Mouse (Mus musculus) forebrain, embryonic 15.5 days (tissue): ENCODE data around the gene Prpsap1. TPM values are rescaled to one million over a fixed set of nuclear protein-coding genes. Genes with fewer than 3 reads are reported as not detected.

Experiments used
- ATAC-seq: fragments of 200-750 bp; cut with Nextera tagmentation; replicated peaks from 2 replicates; pipeline ENCODE4 v1.8.0; 2017; ENCODE audit warnings: mild to moderate bottlenecking, moderate TSS enrichment, moderate library complexity
- H3K27ac ChIP-seq: fragments of 300-500 bp; sonication (generic); replicated peaks from 2 replicates; pipeline ENCODE4 v1.5.1; 2015; ENCODE audit warnings: mild to moderate bottlenecking, inconsistent platforms
- H3K27me3 ChIP-seq: fragments of 300-500 bp; sonication (generic); 2 replicates; pipeline ENCODE4 v1.6.1; 2015; ENCODE audit warnings: inconsistent platforms
- H3K36me3 ChIP-seq: fragments of 300-500 bp; sonication (generic); 2 replicates; pipeline ENCODE4 v1.6.1; 2015; ENCODE audit warnings: mild to moderate bottlenecking, inconsistent platforms
- H3K4me1 ChIP-seq: fragments of 300-500 bp; sonication (generic); 2 replicates; pipeline ENCODE4 v1.6.1; 2015; ENCODE audit warnings: inconsistent platforms
- H3K4me2 ChIP-seq: fragments of 300-500 bp; sonication (generic); replicated peaks from 2 replicates; pipeline ENCODE4 v1.6.1; 2015; ENCODE audit warnings: mild to moderate bottlenecking, inconsistent platforms
- H3K4me3 ChIP-seq: fragments of 300-500 bp; sonication (generic); 2 replicates; pipeline ENCODE4 v1.5.1; 2015; ENCODE audit warnings: mild to moderate bottlenecking, inconsistent platforms
- H3K9ac ChIP-seq: fragments of 300-500 bp; sonication (generic); replicated peaks from 2 replicates; pipeline ENCODE4 v1.6.1; 2015; ENCODE audit warnings: mild to moderate bottlenecking, inconsistent platforms
- H3K9me3 ChIP-seq: fragments of 300-500 bp; sonication (generic); 2 replicates; pipeline ENCODE4 v1.6.1; 2016; ENCODE audit warnings: inconsistent platforms
- WGBS: fragments of 180-500 bp; shearing (Covaris S2); methylation state at CpG from one replicate; pipeline ENCODE4 v1.1.7; 2015; ENCODE audit warnings: mixed read lengths; 5-methylcytosine and 5-hydroxymethylcytosine counted together
- polyA plus RNA-seq: library from polyadenylated mRNA; unstranded; fragments of >200 nt; fragmentation: Nextera tagmentation; extraction: Ambion mirVana; gene quantifications from 2 replicates; pipeline ENCODE4 v1.2.1, GENCODE M21; 2015

The Prpsap1 gene
- polyA plus RNA-seq, 1 experiment from 2014 or later, result 193 TPM

DNA sequence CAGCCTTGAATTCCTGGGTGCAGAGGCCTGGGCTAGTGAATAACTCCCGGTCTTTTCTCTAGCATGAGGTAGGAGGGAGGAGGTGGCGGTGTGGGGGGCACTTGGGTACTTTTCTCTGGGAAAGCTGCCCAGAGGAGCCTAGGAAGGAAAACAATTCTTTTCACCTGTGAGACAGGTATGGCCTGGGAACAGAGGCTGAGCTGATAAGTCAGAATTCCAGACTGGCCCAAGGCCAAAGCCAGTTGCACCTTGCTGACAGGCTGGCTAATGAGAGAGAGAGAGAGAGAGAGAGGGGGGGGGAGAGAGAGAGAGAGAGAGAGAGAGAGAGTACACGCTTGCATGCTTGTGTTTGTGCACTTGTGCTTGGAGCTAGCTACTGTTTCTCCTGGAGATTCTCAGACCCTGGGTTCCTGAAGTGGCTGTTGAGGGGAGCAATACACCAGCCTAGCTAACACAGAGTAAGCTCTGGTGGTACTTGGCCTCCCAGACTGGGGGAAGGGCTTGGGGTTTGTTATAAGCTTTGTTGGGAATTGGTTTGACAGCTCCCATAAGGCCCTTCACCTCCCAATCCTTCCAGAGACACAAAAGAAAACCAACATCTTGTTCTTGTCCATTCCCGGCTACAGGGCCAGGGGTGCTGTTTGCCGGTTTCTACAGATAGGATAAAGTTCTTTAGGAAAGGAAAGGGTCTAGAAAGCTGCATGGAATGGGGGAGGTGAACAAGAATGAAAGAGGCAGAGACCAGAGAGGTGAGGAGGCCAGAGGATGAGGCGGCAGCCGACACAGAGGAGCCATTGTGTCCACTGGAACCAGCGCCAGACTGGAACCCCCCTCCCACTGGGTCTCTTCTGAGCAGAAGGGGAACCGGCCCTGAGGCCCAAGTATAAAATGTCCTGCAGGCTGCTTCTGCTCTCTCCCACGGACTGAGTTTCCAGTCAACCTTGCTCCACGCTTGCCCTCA, 36.5 kb upstream of the Prpsap1 start, which contains the start of gene Sphk1:
Sphk1 (plus strand) TSS at position 739 of the 961 bp plus-strand sequence.
- Histone ChIP-seq H3K9me3 (no peaks in the 10 kb centered on the region), H3K4me3 (peak within 1 kb of the TSS; percentile 45), H3K9ac (no peak within 1 kb of the TSS), H3K27ac (no peak within 1 kb of the TSS), H3K4me2 (peak within 1 kb of the TSS; percentile 89), H3K36me3 (no peaks in the 10 kb centered on the region), H3K27me3 (peaks cover 53% of the 10 kb centered on the region), H3K4me1 (peaks cover 39% of the 10 kb centered on the region)
- 16% methylated on average over 11 of the region's 11 CpGs for WGBS
- no peak for ATAC-seq

DNA sequence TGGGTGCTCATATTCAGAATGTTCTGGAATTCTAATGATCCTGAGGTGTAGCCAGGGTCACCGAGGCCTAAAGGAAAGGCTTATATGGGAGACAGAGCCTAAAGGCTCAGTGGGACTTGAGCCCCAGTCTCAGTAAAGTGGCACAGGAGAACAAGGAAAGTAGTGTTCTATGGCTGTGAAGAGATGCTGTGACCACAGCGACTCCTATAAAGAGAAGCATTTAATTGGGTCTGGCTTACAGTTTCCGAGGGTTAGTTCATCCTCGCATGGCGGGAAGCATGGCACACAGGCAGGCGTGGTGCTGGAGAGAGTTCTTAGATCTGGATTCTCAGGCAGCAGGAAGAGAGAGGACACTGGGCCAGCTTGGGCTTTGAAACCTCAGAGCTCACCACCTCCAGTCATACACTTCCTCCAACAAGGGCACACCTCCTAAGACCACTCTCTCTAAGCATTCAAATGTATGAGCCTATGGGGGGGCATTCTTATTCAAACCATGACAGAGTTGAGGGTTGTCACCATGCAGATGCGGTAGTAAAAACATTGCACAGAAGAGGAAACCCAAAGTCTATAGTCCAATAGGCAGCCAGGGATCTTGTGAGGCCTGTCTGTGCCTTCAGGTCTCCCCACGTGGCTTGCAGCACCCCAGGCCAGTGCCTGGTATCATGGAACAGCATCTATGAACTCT, 34.8 kb upstream of the Prpsap1 start:
- Histone ChIP-seq H3K27me3 (peaks cover 39% of the 10 kb centered on the region), H3K4me2 (no peak overlapping the region)

DNA sequence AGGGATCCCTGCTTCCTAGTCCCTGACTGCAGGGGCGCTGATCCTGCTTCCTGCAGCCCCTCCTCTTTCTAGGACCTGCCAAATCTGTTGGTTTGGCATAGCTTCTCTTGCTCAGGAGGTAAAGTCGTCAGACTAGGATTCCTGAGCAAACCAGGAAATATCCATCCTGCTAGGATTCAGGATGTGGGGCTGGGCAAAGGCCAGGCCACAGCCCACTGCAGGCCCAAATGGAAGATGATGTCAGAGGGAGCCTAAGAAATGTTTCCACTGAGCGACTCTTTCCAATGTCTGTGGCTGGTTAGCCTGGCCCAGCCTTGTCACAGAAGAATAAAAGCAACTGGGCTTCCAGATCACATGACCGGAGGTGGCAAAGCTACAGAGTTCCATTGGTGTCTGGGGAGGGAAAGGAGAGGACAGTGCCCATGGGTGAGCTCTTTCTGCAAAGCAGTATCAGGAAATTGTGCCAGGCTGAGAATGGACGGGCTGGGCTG, 29.7 kb upstream of the Prpsap1 start:
- no peak overlapping the region for H3K9ac ChIP-seq
- no peaks in the 10 kb centered on the region for H3K9me3 ChIP-seq
- H3K27me3 ChIP-seq, result no peaks in the 10 kb centered on the region
- peaks cover 12% of the 10 kb centered on the region for H3K4me1 ChIP-seq
- peak overlapping the region; percentile 1 for H3K27ac ChIP-seq
- 36% methylated on average over 5 of the region's 5 CpGs for WGBS
- ATAC-seq, result no peak
- H3K4me2 ChIP-seq, result no peak overlapping the region
- no peak overlapping the region for H3K4me3 ChIP-seq
- H3K36me3 ChIP-seq, result no peaks in the 10 kb centered on the region

More for the DNA sequence above, 34.8 kb upstream of the Prpsap1 start:
- H3K4me1 ChIP-seq, result peaks cover 38% of the 10 kb centered on the region
- WGBS, result 65% methylated on average over 8 of the region's 8 CpGs
- no peak overlapping the region for H3K4me3 ChIP-seq
- no peak overlapping the region for H3K9ac ChIP-seq
- ATAC-seq, result no peak
- H3K27ac ChIP-seq, result no peak overlapping the region
- no peaks in the 10 kb centered on the region for H3K36me3 ChIP-seq
- no peaks in the 10 kb centered on the region for H3K9me3 ChIP-seq

DNA sequence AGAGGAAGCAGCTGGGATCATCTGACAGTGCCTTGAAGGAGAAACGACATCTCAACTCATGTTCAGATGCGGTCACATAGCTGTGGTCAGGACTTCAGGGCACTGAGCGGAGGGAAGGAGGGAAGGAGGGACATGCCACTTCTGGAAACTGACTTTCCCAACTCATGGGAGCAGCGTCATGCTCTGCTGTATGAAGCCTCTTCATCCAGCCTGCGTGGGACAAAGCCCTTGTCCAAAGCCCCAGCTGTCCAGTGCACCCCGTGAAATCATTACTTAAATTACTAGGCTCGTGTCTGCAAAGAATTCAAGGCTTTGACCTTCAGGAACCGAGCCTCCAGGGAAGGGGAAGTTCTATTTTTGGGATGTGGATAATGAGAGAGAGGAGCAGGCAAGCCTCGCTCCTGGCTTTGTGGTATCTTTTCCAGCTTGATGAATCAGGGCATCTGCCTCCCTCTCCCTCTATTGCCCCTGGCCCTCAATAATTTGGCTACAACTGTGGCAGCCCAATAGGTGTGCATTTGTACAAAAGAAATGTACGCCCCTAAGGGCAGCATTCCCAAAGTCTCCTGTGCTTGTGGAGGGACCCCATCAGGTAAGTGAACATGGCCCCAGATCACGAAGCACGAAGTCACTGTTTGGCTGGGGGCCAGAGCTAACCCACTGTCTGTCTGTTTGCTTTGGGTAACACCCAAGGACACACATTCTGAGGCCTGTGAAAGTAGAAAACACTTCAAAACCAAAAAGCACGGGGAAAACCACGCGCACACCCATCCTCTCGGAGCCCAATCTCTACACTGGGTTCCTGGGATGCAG, 29.1 kb upstream of the Prpsap1 start:
- no peaks in the 10 kb centered on the region for H3K36me3 ChIP-seq
- no peak overlapping the region for H3K4me3 ChIP-seq
- H3K4me2 ChIP-seq, result no peak overlapping the region
- no peaks in the 10 kb centered on the region for H3K9me3 ChIP-seq
- ATAC-seq, result no peak
- no peak overlapping the region for H3K9ac ChIP-seq
- H3K27me3 ChIP-seq, result no peaks in the 10 kb centered on the region
- 61% methylated on average over 16 of the region's 16 CpGs for WGBS
- H3K4me1 ChIP-seq, result peaks cover 12% of the 10 kb centered on the region
- H3K27ac ChIP-seq, result peak overlapping the region; percentile 1

DNA sequence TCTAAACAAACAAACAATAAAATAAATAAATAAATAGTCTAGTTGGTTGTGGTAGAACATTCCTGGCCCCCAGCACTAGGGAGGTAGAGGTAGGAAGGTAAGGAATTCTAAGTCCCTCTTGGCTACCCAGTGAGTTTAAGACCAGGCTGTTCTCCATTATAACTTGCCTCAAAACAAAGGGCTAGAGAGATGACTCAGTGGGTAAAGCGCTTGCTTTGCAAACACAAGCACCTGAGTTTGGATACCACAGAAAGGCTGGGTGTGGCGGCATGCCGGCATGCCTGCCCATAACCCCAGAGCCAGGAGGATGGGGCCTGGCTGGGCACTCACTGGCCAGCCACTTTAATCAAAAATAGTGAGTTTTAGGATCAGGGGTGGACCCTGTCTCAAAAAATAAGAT, 28.0 kb upstream of the Prpsap1 start:
- Histone ChIP-seq H3K9me3 (no peaks in the 10 kb centered on the region), H3K27ac (no peak overlapping the region), H3K4me3 (no peak overlapping the region), H3K27me3 (no peaks in the 10 kb centered on the region), H3K36me3 (no peaks in the 10 kb centered on the region), H3K4me2 (no peak overlapping the region), H3K4me1 (peaks cover 12% of the 10 kb centered on the region), H3K9ac (no peak overlapping the region)
- no peak for ATAC-seq
- 86% methylated on average over 3 of the region's 3 CpGs for WGBS

DNA sequence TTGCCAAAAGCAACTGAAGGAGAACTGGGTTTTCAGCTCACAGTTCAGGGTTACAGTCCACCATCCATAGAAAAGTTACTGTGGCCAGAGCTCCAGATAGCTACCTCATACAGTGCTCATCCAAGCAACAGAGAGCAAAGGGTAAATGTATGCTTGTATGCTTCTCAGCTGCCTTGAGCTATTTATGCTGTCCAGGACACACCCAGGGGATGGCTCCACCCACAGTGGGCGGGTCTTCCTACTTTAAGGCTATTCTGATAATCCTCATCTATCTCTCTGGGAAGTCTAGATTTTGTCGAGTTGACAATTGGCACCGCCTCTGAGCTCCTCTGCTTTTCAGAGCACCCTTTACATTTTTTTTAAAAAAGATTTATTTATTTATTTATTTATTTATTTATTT, 27.1 kb upstream of the Prpsap1 start:
- Histone ChIP-seq H3K4me1 (peaks cover 12% of the 10 kb centered on the region), H3K9ac (no peak overlapping the region), H3K4me2 (no peak overlapping the region), H3K4me3 (no peak overlapping the region), H3K27ac (no peak overlapping the region), H3K36me3 (no peaks in the 10 kb centered on the region), H3K27me3 (no peaks in the 10 kb centered on the region), H3K9me3 (no peaks in the 10 kb centered on the region)
- no peak for ATAC-seq
- 59% methylated on average over 3 of the region's 3 CpGs for WGBS

DNA sequence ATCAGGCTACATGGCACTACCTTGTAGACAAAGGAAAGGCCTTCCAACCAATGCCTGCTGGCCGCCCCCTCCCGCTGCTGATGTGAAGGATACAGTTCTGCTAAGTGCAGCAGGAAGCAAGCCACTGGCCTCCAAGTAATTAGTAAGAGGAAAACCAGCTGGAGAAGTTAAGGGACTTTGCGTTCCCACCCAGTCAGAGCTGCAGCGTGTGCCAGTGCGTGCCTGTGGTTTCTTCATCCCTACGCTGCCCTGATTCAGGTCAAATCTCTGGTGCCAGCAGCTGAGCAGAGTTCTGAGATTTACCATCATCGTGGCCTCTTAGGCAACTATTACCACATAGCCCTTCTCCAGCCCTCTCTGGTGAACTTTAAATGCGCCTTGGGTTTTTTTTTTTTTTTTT, 24.5 kb upstream of the Prpsap1 start:
- Histone ChIP-seq H3K4me3 (no peak overlapping the region), H3K36me3 (no peaks in the 10 kb centered on the region), H3K4me1 (peaks cover 9% of the 10 kb centered on the region), H3K27me3 (0 out of 2 replicates have a peak, but pooled peaks cover 2% of the 10 kb centered on the region), H3K27ac (no peak overlapping the region), H3K9me3 (no peaks in the 10 kb centered on the region), H3K9ac (no peak overlapping the region), H3K4me2 (no peak overlapping the region)
- ATAC-seq, result no peak
- WGBS, result 77% methylated on average over 8 of the region's 8 CpGs

DNA sequence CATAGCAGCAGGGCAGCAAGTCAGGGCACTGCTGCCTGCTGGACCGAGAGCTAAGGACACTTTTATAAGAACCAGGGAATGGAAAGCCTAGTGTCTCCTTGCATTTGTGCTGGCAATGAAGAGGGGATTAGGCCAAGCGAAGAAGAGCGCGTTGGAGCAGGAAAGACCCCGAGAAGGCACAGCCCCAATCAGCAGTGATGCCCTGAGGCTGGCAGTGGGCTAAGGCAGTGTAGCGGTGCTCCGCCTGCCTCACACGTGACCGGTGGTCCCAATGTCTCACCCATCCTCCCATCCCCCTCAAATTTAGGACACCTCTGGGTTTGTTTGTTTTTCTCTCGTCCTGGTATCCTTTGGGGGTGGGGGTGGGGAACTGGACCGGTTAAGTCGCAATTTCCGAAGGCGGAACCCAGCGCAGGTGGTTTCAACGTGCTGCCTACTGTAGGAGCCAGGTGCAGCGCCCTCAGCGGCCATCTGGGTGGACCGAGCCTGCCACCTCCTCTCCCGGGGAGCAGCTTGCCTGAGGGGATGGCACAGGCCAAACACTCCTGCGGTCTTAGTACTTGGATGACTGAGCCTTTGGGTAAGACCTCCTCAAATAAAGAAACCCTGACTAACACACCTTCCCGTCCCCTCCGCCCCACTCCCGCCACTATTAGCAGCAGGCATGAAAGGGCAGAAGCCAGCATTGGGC, 21.5 kb upstream of the Prpsap1 start:
- no peak overlapping the region for H3K4me3 ChIP-seq
- H3K27ac ChIP-seq, result no peak overlapping the region
- peak overlapping the region; percentile 4; the same call in 1 of the 2 replicates for H3K4me2 ChIP-seq
- WGBS, result 14% methylated on average over 24 of the region's 24 CpGs
- H3K36me3 ChIP-seq, result no peaks in the 10 kb centered on the region
- H3K9me3 ChIP-seq, result no peaks in the 10 kb centered on the region
- no peak overlapping the region for H3K9ac ChIP-seq
- ATAC-seq, result no peak
- 0 out of 2 replicates have a peak, but pooled peaks cover 3% of the 10 kb centered on the region for H3K4me1 ChIP-seq
- H3K27me3 ChIP-seq, result 0 out of 2 replicates have a peak, but pooled peaks cover 2% of the 10 kb centered on the region

DNA sequence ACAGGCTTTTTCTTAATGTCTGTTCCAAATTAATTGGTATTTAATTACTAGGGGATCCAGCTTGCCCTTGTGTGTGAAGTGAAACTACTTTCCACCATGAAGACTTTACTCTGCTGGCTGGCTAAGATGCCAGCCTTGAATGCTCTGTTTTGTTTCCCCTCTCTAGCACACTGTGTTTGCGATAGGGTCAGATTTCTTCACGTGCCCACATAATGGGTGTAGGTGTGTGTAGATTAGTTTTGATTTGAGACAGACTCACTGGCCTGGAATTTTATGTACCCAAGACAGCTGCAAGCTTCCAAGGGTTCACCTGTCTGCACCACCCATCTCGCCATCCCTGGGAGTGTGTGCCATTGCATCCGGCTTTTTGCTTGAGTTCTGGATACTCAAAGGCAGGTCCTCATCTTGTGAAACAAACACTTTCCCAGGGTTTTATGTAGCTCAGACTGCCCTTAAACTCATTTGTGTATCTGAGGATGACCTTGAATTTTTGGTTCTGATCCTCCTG, 19.6 kb upstream of the Prpsap1 start:
- Histone ChIP-seq H3K4me3 (no peak overlapping the region), H3K4me2 (no peak overlapping the region), H3K4me1 (0 out of 2 replicates have a peak, but pooled peaks cover 3% of the 10 kb centered on the region), H3K27me3 (0 out of 2 replicates have a peak, but pooled peaks cover 2% of the 10 kb centered on the region), H3K9ac (no peak overlapping the region), H3K9me3 (no peaks in the 10 kb centered on the region), H3K27ac (no peak overlapping the region), H3K36me3 (no peaks in the 10 kb centered on the region)
- 81% methylated on average over 4 of the region's 4 CpGs for WGBS
- ATAC-seq, result no peak

DNA sequence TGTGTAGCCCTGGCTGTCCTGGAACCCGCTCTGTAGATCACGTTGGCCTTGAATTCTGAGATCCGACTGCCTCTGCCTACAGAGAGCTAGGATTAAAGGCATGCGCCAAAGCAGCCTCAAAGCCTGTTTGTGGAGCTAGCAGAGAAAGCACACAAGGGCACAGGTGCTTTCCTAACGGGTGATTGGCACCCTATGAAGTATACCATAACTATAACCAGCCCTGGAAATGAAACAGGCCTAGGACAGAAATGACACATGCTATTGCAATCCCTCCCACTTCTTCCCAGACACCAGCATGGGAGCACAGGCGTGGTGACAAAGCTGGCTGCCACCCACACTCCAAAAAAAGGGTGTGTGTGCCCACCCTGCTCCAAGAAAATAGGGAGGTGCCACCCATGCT, 19.0 kb upstream of the Prpsap1 start:
- 0 out of 2 replicates have a peak, but pooled peaks cover 2% of the 10 kb centered on the region for H3K27me3 ChIP-seq
- H3K4me2 ChIP-seq, result no peak overlapping the region
- H3K9me3 ChIP-seq, result no peaks in the 10 kb centered on the region
- H3K4me1 ChIP-seq, result 0 out of 2 replicates have a peak, but pooled peaks cover 3% of the 10 kb centered on the region
- H3K4me3 ChIP-seq, result no peak overlapping the region
- H3K27ac ChIP-seq, result no peak overlapping the region
- H3K9ac ChIP-seq, result no peak overlapping the region
- no peaks in the 10 kb centered on the region for H3K36me3 ChIP-seq
- 81% methylated on average over 6 of the region's 6 CpGs for WGBS
- ATAC-seq, result no peak

DNA sequence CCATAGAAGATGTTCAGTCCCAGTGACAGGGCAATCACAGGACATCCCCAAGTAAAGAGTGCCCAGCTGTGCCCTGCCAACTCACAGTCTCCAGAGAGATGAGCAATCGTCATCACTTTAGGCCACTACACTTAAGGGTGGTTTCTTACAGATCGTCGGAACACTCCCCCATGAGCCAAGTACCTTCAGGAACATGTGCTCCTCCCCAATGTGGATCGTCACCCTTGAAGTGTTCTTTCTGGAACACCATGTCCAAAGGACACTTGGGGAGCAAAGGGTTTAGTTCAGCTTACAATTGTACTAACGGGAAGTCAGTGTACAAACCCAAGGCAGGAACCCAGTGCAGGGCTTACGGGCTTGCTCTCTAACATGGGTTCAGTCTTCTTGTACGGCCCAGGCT, 18.2 kb upstream of the Prpsap1 start:
- H3K27ac ChIP-seq, result no peak overlapping the region
- no peaks in the 10 kb centered on the region for H3K9me3 ChIP-seq
- H3K36me3 ChIP-seq, result no peaks in the 10 kb centered on the region
- H3K4me2 ChIP-seq, result no peak overlapping the region
- 0 out of 2 replicates have a peak, but pooled peaks cover 3% of the 10 kb centered on the region for H3K4me1 ChIP-seq
- 93% methylated on average over 7 of the region's 7 CpGs for WGBS
- H3K9ac ChIP-seq, result no peak overlapping the region
- no peak for ATAC-seq
- H3K4me3 ChIP-seq, result no peak overlapping the region
- 0 out of 2 replicates have a peak, but pooled peaks cover 2% of the 10 kb centered on the region for H3K27me3 ChIP-seq
